Mouse (Mus musculus) ES-Bruce4 (cell line): ENCODE results near the gene Sf3b5. TPM values are rescaled to one million over a fixed set of nuclear protein-coding genes. Genes with fewer than 3 reads are reported as not detected.

ENCODE experiments used
- H3K27ac ChIP-seq: 2 replicates; pipeline ENCODE4 v1.5.1; 2012; ENCODE audit warnings: low read length, inconsistent platforms; ENCODE audit not compliant: insufficient read depth
- H3K27me3 ChIP-seq: 2 replicates; pipeline ENCODE4 v1.6.1; 2012; ENCODE audit warnings: mild to moderate bottlenecking, low read length, inconsistent platforms; ENCODE audit not compliant: control insufficient read depth, poor library complexity, insufficient read depth, severe bottlenecking
- H3K36me3 ChIP-seq: 2 replicates; pipeline ENCODE4 v1.6.1; 2012; ENCODE audit warnings: inconsistent platforms, mild to moderate bottlenecking, low read length, moderate library complexity; ENCODE audit not compliant: control insufficient read depth, poor library complexity, insufficient read depth, severe bottlenecking
- H3K4me1 ChIP-seq: one replicate; pipeline ENCODE4 v1.8.1; 2011; ENCODE audit warnings: low read length; ENCODE audit not compliant: control insufficient read depth, insufficient read depth
- H3K4me3 ChIP-seq: 2 replicates; pipeline ENCODE4 v1.5.1; 2011; ENCODE audit warnings: low read depth, mild to moderate bottlenecking, low read length
- H3K9ac ChIP-seq: 2 replicates; pipeline ENCODE4 v1.6.1; 2012; ENCODE audit warnings: low read depth, mild to moderate bottlenecking, inconsistent platforms; ENCODE audit not compliant: poor library complexity, severe bottlenecking
- H3K9me3 ChIP-seq: replicated peaks from 2 replicates; pipeline ENCODE4 v1.6.1; 2012; ENCODE audit warnings: mild to moderate bottlenecking, low read length, inconsistent platforms; ENCODE audit not compliant: control insufficient read depth, poor library complexity, insufficient read depth, severe bottlenecking
- CTCF ChIP-seq: IDR thresholded peaks from one replicate; pipeline ENCODE4 v1.8.1; 2011; ENCODE audit warnings: low read depth, low read length
- EP300 ChIP-seq: IDR thresholded peaks from 2 replicates; pipeline ENCODE4 v1.6.1; 2011; ENCODE audit warnings: low read depth, low read length; ENCODE audit not compliant: insufficient read depth
- POLR2A ChIP-seq: IDR thresholded peaks from one replicate; pipeline ENCODE4 v1.8.1; 2011; ENCODE audit warnings: low read length; ENCODE audit not compliant: insufficient read depth
- polyA plus RNA-seq: library from polyadenylated mRNA; stranded (reverse); fragments of >200 nt; gene quantifications from 2 replicates; pipeline ENCODE4 v1.2.4, GENCODE M21; 2011; ENCODE audit warnings: low read depth; ENCODE audit not compliant: missing spikeins, insufficient read depth, insufficient read length

The Sf3b5 gene
- polyA plus RNA-seq, 1 experiment = 20.1 TPM

DNA sequence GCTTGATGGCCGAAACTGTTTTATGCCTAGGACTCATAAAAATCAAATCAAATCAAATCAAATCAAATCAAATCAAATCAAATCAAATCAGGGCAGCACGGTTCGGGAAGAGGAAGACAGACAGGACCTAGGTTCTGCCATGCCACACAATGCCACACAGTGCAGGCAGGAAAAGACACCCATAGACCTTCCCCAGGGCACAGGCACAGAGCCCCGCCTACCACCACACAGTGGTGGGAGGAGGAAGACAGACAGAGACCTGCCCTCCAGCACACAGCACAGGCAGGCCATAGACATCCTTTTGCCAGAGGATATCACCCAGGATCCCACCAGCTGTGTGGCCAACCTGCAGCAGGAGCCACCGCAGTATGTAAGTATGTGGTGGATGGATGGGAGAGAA, 13.2 kb upstream of the Sf3b5 start:
- Histone ChIP-seq H3K9me3 (no peaks in the 10 kb centered on the region), H3K27ac (no peak overlapping the region), H3K4me3 (no peak overlapping the region), H3K4me1 (no peaks in the 10 kb centered on the region), H3K27me3 (no peaks in the 10 kb centered on the region), H3K9ac (no peak overlapping the region), H3K36me3 (no peaks in the 10 kb centered on the region)
- TF ChIP-seq CTCF (no peak), EP300 (no peak), POLR2A (no peak)

DNA sequence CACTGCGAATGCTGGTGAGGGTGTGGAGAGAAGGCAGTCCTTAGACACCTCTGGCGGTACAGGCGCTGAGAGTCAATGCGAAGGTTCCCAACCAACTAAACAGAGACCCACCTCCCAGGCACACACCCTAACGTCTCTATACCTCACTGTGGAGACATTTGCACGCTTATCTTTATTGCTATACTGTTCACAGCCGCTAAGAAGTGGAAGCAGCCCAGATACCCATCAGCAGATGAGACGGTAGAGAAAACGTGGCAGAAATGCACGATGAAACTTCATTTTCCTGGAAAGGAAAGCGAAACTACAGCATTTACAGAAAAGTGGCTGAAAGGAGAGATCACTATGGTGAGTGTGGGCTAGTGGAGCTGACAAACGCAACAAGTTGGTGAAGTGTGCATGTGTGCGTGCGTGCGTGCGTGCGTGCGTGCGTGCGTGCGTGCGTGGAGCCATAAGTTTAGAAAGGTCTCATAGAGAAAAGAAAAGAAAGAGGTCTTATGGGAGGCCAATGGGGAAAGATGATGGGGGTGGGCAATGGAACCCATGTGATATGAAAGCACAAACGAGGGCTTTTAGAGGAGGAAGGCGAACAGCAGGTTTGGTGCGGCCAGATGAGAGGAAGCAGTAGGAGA, 11.6 kb upstream of the Sf3b5 start:
- no peak overlapping the region for H3K9ac ChIP-seq
- H3K9me3 ChIP-seq = no peaks in the 10 kb centered on the region

DNA sequence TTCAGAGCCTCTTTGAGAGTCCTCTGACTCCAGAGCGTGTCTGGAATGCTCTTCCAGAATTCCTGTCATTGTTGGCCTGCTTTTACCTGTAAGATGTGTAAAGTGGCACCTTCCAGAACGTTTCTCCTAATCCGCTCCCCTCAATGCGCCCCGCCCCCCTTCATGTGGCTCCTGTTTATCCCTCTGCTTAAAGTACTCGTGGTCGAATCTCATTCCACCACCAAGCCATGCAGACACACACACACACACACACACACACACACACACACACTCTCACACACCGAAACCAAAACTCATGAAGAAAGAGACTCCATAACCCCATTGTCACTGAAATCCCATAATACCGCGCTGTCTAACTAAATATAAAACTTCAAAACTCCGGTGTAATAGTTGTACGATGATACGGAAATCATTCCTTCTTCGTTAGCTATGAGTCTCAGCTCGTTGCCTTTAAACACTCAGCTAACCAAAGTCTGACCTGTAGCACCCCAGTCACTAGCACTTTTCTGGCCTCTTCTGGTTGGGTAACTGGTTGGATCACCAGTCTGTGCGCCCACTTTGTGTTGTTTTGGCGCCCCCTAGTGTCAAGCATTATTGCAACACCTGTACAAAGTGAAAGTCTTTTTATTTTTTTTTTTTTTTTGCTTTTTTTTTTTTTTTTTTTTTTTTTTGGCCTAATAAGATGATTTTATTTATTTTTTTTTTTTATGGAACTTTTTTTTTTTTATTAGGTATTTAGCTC, 8.2 kb upstream of the Sf3b5 start:
- TF ChIP-seq CTCF (peak; percentile 65), POLR2A (no peak)
- no peaks in the 10 kb centered on the region for H3K9me3 ChIP-seq
- no peak overlapping the region for H3K27ac ChIP-seq
- no peaks in the 10 kb centered on the region for H3K36me3 ChIP-seq
- no peaks in the 10 kb centered on the region for H3K27me3 ChIP-seq
- no peak overlapping the region for H3K9ac ChIP-seq
- H3K4me3 ChIP-seq = no peak overlapping the region
- H3K4me1 ChIP-seq = no peaks in the 10 kb centered on the region

More for the DNA sequence above, 11.6 kb upstream of the Sf3b5 start:
- H3K27ac ChIP-seq = no peak overlapping the region
- H3K4me1 ChIP-seq = no peaks in the 10 kb centered on the region
- TF ChIP-seq POLR2A (no peak), EP300 (no peak), CTCF (no peak)
- no peak overlapping the region for H3K4me3 ChIP-seq
- H3K36me3 ChIP-seq = no peaks in the 10 kb centered on the region
- no peaks in the 10 kb centered on the region for H3K27me3 ChIP-seq

DNA sequence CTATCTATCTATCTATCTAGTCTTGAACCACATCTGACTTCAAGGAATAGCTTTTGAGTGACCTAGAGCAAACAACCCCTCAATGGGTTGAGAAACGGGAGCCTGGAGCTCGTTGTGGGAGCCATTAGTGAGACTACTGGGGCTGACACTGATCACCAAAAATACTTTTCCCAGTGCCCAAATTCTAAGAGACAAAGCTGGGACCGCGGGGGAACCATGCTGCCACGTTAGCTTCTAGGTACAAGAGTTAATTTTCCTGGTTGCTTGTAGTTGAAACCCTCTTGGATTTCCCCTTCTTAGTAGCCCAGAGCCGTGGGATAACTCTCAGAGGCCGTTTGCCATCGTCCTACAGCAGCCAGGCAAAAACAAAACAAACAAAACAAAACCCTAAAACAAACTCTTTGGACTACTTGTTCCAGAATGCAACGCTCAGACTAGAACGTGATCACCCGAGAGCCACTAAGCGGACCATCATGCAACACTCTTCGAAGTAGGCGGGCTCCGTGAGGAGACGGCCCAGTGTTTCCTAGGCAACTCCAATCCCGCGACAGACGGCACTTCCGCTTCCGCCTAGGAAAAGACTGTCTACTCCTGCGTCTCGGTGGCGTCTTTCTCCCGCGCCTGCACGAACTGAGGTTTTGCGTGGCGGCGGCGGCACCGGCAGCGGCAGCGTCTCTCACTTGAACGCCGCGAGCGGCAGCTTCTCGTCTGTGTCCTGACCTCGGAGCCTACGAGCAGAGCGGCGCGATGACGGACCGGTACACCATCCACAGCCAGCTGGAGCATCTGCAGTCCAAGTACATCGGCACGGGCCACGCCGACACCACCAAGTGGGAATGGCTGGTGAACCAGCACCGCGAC, 3.0 kb downstream of the Sf3b5 start:
- no peaks in the 10 kb centered on the region for H3K27me3 ChIP-seq
- H3K36me3 ChIP-seq = peaks cover 9% of the 10 kb centered on the region
- peak overlapping the region; percentile 87 for H3K4me3 ChIP-seq
- H3K27ac ChIP-seq = no peak overlapping the region
- no peaks in the 10 kb centered on the region for H3K4me1 ChIP-seq
- TF ChIP-seq CTCF (no peak), EP300 (no peak), POLR2A (peak; percentile 43)
- no peaks in the 10 kb centered on the region for H3K9me3 ChIP-seq
- H3K9ac ChIP-seq = peak overlapping the region; percentile 64

DNA sequence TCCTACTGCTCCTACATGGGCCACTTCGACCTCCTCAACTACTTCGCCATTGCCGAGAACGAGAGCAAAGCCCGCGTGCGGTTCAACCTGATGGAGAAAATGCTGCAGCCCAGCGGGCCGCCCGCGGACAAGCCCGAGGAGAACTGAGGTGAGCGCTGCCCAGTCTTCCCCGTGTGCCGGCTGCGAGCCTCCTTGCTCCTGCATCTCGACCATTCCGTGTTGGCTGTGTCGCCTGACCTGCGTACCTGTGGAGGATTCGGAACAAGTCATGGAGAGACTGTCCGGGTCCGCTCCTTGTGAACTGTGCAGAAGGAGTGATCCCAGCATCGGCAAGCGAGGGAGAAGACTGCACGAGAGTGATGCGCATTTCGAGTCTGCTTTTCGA, 3.6 kb downstream of the Sf3b5 start:
- TF ChIP-seq CTCF (no peak), POLR2A (no peak), EP300 (no peak)
- H3K36me3 ChIP-seq = peaks cover 9% of the 10 kb centered on the region
- no peaks in the 10 kb centered on the region for H3K27me3 ChIP-seq
- no peak overlapping the region for H3K27ac ChIP-seq
- no peaks in the 10 kb centered on the region for H3K9me3 ChIP-seq
- peaks cover 2% of the 10 kb centered on the region for H3K4me1 ChIP-seq
- peak overlapping the region; percentile 64 for H3K9ac ChIP-seq
- H3K4me3 ChIP-seq = peak overlapping the region; percentile 87

DNA sequence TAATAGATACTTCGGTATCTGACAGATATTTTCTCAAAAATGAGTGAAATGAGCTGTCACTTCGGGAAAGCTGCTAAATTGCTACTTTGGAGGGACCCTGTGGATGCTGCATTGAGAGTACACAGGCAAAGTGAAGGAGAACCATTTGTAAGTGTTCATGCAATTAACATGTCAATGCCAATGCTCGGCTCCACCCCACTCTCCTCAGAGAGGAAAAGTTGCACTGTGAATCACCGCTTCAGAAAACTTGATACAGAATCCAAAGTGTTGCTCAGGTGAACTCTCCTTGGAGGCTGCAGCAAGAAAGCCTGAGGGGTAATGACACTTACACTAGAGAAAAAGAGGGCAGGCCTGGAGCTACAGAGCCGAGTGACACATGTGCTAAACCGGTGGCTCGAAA, 8.9 kb downstream of the Sf3b5 start:
- H3K9ac ChIP-seq = no peak overlapping the region
- no peaks in the 10 kb centered on the region for H3K27me3 ChIP-seq
- H3K36me3 ChIP-seq = peaks cover 9% of the 10 kb centered on the region
- no peak overlapping the region for H3K4me3 ChIP-seq
- H3K9me3 ChIP-seq = no peaks in the 10 kb centered on the region
- TF ChIP-seq EP300 = no peak
- TF ChIP-seq POLR2A = no peak
- TF ChIP-seq CTCF = no peak
- no peak overlapping the region for H3K27ac ChIP-seq
- H3K4me1 ChIP-seq = peaks cover 2% of the 10 kb centered on the region
